Comparison of ENCODE assay signal across 11 mouse cellular contexts in the genomic region with DNA sequence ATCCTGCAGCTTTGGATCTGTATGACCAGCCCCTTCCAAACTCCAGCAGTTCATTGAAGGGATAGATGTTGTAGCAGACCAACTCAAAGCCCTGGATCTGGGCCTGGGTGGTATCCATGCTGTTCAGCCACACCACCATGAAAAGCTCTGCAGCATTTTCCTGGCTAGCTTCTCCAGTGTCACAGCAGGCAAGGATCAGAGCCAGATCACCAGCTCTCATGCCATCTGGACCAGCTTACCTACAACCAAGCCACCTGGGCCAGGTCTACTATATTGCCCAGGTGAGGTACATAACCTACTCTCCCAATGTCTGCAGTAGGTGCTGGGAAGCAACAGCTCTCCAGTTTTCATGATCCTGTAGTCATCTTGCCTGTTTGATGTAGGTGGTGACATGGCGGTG.
"Had no signal": no experiment of that assay in that cellular context is flagged by ENCODE, and none has a peak within 500 bp of the region (broad histone marks: within the 10 kb centered on the region; RNA-seq: fewer than 3 reads in every experiment).

No protein-coding gene starts in this region.

- DNase-seq: lung, adult 18-20 months; lung, embryonic 14.5 days; lung, postnatal 10 days; lung, postnatal 4 days; midbrain, embryonic 14.5 days; right cerebral cortex, postnatal 14 days; right cerebral cortex, postnatal 4 days; spleen, adult 18-20 months; thymus, adult 18-20 months; thymus, postnatal 14 days; thymus, postnatal 36 days had no signal
